Mouse (Mus musculus): ENCODE results near the gene Pappa. TPM values are rescaled to one million over a fixed set of nuclear protein-coding genes. Genes with fewer than 3 reads are reported as not detected.

Gene Pappa
- polyA plus RNA-seq, 1 experiment from 2014 or later = 2.8 TPM

DNA sequence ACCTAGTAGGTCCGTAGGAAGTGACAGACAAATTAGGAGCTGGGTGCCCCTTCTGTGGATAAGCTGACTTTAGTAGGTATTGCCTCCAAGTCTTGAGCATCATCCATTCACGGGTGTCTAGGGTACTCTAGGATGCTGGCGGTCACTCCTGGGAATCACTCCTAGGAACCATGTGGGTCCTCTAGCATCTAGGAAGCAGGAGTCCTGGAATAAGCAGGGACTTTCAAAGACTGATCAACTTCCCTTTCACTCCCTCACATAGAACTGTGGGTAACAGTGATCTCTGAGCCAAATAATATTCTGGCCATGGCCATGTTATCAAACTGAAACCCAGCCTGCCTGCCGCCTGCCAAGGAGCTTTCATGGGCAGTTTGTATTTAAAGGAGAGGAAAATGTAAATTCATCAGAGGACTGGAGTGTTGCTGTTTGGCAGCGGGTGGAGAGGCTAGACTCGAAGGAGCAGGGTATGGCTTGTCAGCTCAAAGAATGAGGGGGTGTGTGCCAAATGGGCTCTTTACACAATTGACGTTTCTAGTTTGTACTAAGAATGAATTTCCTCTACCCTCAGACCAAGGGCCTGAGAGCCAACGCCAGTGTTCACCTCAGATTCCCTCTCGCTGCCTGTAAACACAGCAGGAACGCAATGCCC, 194.0 kb downstream of the Pappa start:
- WGBS = 87% methylated on average over 10 of the region's 10 CpGs
- no peak overlapping the region for H3K4me3 ChIP-seq (ENCODE audit: low read depth, low read length)
- no peaks in the 10 kb centered on the region for H3K36me3 ChIP-seq (ENCODE audit: control insufficient read depth, insufficient read depth, low read length)
- H3K27me3 ChIP-seq (ENCODE audit: control insufficient read depth, insufficient read depth, low read length) = no peaks in the 10 kb centered on the region
- no peak overlapping the region for H3K4me2 ChIP-seq
- no peaks in the 10 kb centered on the region for H3K9me3 ChIP-seq (ENCODE audit: control insufficient read depth, low read length)
- H3K27ac ChIP-seq (ENCODE audit: low read depth, low read length) = no peak overlapping the region
- DNase-seq (ENCODE audit: low spot score, missing footprints) = no peak
- H3K9ac ChIP-seq (ENCODE audit: low read length) = no peak overlapping the region
- no peaks in the 10 kb centered on the region for H3K4me1 ChIP-seq (ENCODE audit: control insufficient read depth, insufficient read depth, low read length)
- no peak for ATAC-seq (ENCODE audit: low FRiP score)

DNA sequence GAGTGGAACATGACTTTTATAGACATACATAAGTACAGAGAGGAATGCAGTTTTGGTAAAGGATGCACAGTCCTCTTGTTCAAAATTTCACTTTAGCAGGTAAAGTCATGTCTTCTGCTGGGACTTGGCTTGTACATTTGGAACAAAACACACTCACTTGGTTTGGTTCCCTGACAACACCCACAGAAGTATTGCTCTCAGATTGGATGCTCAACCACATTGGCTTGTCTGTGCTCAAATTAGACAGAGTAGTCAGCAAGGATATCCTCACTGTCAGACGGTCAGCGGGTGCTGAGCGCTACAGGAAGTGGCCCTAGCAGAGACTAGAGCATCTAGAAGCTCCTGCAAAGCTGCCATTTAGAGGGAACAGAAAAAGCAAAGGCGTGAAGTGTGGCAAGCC, 197.4 kb downstream of the Pappa start:
- Histone ChIP-seq H3K4me3 (ENCODE audit: low read depth, low read length) (no peak overlapping the region), H3K4me2 (no peak overlapping the region), H3K9ac (ENCODE audit: low read length) (no peak overlapping the region), H3K9me3 (ENCODE audit: control insufficient read depth, low read length) (no peaks in the 10 kb centered on the region), H3K27ac (ENCODE audit: low read depth, low read length) (no peak overlapping the region), H3K36me3 (ENCODE audit: control insufficient read depth, insufficient read depth, low read length) (no peaks in the 10 kb centered on the region), H3K4me1 (ENCODE audit: control insufficient read depth, insufficient read depth, low read length) (no peaks in the 10 kb centered on the region), H3K27me3 (ENCODE audit: control insufficient read depth, insufficient read depth, low read length) (no peaks in the 10 kb centered on the region)
- 91% methylated on average over 4 of the region's 4 CpGs for WGBS
- ATAC-seq (ENCODE audit: low FRiP score) = no peak
- DNase-seq (ENCODE audit: low spot score, missing footprints) = no peak

DNA sequence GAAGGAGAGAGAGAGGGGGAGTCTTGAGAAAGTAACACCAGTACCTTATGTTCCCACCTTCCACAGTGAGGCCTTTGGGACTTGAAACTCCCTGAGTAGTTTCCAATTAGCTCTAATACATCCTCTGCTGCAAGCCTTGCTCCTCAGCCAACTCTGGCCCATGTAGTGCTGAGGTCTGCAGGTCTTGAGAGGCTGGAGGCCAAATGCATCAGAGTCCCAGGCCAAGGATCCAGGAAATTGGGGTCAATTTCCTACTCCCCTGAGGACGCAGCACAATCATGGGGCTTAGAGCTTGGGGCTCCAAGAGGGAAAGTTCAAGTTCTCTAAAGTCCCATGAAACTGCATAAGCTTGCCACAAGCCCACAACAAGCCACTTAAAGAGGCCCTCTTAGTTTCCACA, 198.0 kb downstream of the Pappa start:
- H3K4me3 ChIP-seq (ENCODE audit: low read depth, low read length) = no peak overlapping the region
- H3K9ac ChIP-seq (ENCODE audit: low read length) = no peak overlapping the region
- H3K4me2 ChIP-seq = no peak overlapping the region
- DNase-seq (ENCODE audit: low spot score, missing footprints) (peak; percentile 61), ATAC-seq (ENCODE audit: low FRiP score) (no peak)
- WGBS = 96% methylated on average over 1 of the region's 1 CpGs
- no peaks in the 10 kb centered on the region for H3K4me1 ChIP-seq (ENCODE audit: control insufficient read depth, insufficient read depth, low read length)
- H3K27ac ChIP-seq (ENCODE audit: low read depth, low read length) = no peak overlapping the region
- H3K9me3 ChIP-seq (ENCODE audit: control insufficient read depth, low read length) = no peaks in the 10 kb centered on the region
- H3K36me3 ChIP-seq (ENCODE audit: control insufficient read depth, insufficient read depth, low read length) = no peaks in the 10 kb centered on the region
- no peaks in the 10 kb centered on the region for H3K27me3 ChIP-seq (ENCODE audit: control insufficient read depth, insufficient read depth, low read length)

DNA sequence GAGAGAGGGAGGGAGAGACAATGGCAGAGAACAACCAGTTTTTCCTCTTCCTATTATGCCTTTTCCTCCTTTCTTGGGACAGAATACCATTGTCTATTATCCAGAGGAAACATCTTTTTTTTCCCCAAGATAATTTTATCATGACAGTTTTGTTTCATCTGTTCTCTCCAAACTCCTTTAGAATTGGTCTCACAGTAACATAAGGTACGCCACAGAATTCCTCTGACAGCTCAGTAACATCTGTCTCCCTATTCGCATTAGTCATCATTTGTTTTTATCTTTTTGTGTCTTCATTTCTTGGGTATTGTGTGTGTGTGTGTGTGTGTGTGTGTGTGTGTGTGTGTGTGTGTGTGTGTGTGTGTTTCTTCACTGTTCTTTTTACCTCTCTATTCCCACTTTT, 201.8 kb downstream of the Pappa start:
- Histone ChIP-seq H3K27ac (ENCODE audit: low read depth, low read length) (no peak overlapping the region), H3K4me1 (ENCODE audit: control insufficient read depth, insufficient read depth, low read length) (no peaks in the 10 kb centered on the region), H3K9ac (ENCODE audit: low read length) (no peak overlapping the region), H3K4me3 (ENCODE audit: low read depth, low read length) (no peak overlapping the region), H3K27me3 (ENCODE audit: control insufficient read depth, insufficient read depth, low read length) (no peaks in the 10 kb centered on the region), H3K9me3 (ENCODE audit: control insufficient read depth, low read length) (no peaks in the 10 kb centered on the region), H3K36me3 (ENCODE audit: control insufficient read depth, insufficient read depth, low read length) (no peaks in the 10 kb centered on the region), H3K4me2 (no peak overlapping the region)
- WGBS = 91% methylated on average over 2 of the region's 2 CpGs
- DNase-seq (ENCODE audit: low spot score, missing footprints) (peak; percentile 69), ATAC-seq (ENCODE audit: low FRiP score) (no peak)

DNA sequence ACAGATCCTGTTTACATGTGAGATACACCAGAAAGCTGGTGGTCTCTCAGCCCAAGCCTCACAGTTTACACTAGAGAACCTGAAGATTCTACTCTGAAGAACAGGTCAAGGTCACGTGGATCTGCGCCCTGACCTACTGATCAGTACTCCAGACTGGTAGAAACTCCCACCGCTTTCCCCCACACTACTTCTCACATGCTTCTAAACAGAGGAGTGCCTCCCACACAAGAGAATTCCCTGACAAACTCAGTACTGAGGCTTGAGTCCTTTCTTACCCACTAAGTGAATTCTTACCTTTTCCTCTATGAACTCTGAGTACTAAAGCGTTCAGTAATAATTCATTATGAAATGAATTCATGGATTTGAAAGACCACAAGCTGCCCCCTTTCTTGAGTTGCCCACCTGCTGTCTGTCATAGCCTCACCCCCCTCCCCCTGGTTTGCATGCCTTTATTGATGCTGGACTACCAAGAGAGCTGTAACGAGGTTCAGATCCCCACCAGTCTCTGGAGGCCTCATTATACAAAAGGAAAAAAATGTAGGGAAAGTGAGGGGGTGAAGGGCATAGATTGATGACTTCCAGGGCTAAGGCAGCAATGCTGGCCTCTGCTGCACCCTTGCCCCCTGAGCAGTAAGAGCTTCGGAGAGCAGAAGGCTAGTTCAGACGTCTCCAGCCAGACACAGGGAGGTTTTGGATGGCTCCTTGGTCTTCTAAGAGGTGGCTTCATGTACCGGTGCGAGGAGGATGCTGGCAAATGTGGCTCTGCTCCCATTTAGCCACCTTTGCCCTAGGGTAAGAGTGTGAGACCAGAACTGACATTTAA, 204.7 kb downstream of the Pappa start:
- H3K9me3 ChIP-seq (ENCODE audit: control insufficient read depth, low read length) = no peaks in the 10 kb centered on the region
- ATAC-seq (ENCODE audit: low FRiP score) = peak; percentile 69; the same call in 1 of the 2 replicates
- no peaks in the 10 kb centered on the region for H3K36me3 ChIP-seq (ENCODE audit: control insufficient read depth, insufficient read depth, low read length)
- no peak overlapping the region for H3K4me3 ChIP-seq (ENCODE audit: low read depth, low read length)
- H3K4me2 ChIP-seq = no peak overlapping the region
- H3K27ac ChIP-seq (ENCODE audit: low read depth, low read length) = no peak overlapping the region
- H3K27me3 ChIP-seq (ENCODE audit: control insufficient read depth, insufficient read depth, low read length) = no peaks in the 10 kb centered on the region
- H3K4me1 ChIP-seq (ENCODE audit: control insufficient read depth, insufficient read depth, low read length) = no peaks in the 10 kb centered on the region
- DNase-seq (ENCODE audit: low spot score, missing footprints) = peak; percentile 72
- WGBS = 72% methylated on average over 9 of the region's 9 CpGs
- H3K9ac ChIP-seq (ENCODE audit: low read length) = no peak overlapping the region

DNA sequence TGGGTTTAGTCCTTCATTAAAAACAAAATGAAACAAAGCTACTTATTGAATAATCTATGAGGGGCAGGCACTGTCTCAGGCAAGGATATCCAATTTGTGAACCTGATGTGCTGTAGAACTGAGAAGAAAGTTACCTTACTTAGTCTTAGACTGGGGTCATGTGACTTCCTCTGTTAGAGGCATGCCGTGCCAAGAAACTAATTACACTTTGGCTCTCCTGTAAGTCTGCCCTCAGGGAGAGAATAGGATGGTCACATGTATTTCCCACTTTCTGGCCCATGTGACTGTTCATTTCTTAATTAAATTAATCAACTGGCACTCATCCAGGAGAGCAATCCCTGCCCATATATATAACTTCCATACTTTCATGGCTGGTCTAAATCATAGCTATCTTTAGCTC, 209.7 kb downstream of the Pappa start:
- DNase-seq (ENCODE audit: low spot score, missing footprints) = no peak
- 73% methylated on average over 1 of the region's 1 CpGs for WGBS

DNA sequence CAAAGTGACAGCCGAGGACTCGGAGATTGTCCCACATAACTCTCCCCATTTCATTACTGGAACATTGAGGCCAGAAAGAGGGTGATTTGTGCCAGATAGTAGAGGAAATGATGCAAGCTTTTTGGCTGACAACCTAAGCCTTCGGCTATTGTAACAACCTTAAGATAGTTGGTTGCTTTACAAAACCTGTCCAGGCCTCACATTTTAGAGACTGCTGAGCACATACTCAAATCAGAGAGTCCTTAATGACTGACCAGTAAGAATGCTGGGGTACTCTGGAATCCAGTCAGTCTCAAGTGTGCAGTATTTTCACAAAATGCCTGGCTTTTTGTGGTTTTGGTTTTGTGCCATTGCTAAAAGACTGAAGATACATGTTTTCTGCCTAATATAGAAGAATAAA, 217.8 kb downstream of the Pappa start:
- H3K4me1 ChIP-seq (ENCODE audit: control insufficient read depth, insufficient read depth, low read length) = no peaks in the 10 kb centered on the region
- no peaks in the 10 kb centered on the region for H3K9me3 ChIP-seq (ENCODE audit: control insufficient read depth, low read length)
- 91% methylated on average over 3 of the region's 3 CpGs for WGBS
- no peak for ATAC-seq (ENCODE audit: low FRiP score)
- no peak overlapping the region for H3K27ac ChIP-seq (ENCODE audit: low read depth, low read length)
- no peaks in the 10 kb centered on the region for H3K36me3 ChIP-seq (ENCODE audit: control insufficient read depth, insufficient read depth, low read length)
- H3K27me3 ChIP-seq (ENCODE audit: control insufficient read depth, insufficient read depth, low read length) = no peaks in the 10 kb centered on the region
- no peak overlapping the region for H3K4me3 ChIP-seq (ENCODE audit: low read depth, low read length)
- no peak overlapping the region for H3K4me2 ChIP-seq
- peak; percentile 21 for DNase-seq (ENCODE audit: low spot score, missing footprints)
- no peak overlapping the region for H3K9ac ChIP-seq (ENCODE audit: low read length)

More for the DNA sequence above, 209.7 kb downstream of the Pappa start:
- no peaks in the 10 kb centered on the region for H3K9me3 ChIP-seq (ENCODE audit: control insufficient read depth, low read length)
- H3K4me2 ChIP-seq = no peak overlapping the region
- no peaks in the 10 kb centered on the region for H3K4me1 ChIP-seq (ENCODE audit: control insufficient read depth, insufficient read depth, low read length)
- H3K36me3 ChIP-seq (ENCODE audit: control insufficient read depth, insufficient read depth, low read length) = no peaks in the 10 kb centered on the region
- no peak for ATAC-seq (ENCODE audit: low FRiP score)
- no peaks in the 10 kb centered on the region for H3K27me3 ChIP-seq (ENCODE audit: control insufficient read depth, insufficient read depth, low read length)
- H3K9ac ChIP-seq (ENCODE audit: low read length) = no peak overlapping the region
- no peak overlapping the region for H3K4me3 ChIP-seq (ENCODE audit: low read depth, low read length)
- H3K27ac ChIP-seq (ENCODE audit: low read depth, low read length) = no peak overlapping the region

DNA sequence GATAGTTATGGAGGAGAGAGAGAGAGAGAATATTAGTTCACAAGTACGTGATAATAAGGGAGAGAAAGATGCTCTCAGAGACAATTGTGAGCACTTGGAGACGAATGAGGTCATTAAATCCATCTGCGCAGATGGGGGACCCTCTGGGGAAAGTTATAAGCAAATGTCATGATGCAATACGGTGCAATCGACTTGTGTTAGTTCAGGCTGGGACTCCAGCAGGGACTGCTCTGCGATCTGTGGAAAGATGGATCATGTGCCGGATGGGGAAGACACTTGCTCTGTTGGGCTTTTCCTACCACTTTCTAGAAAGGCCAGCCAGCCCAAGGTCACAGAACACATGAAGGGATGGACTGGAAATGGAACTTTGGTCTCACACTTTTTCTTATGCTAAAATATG, 226.5 kb downstream of the Pappa start:
- H3K27me3 ChIP-seq (ENCODE audit: control insufficient read depth, insufficient read depth, low read length) = no peaks in the 10 kb centered on the region
- no peak overlapping the region for H3K27ac ChIP-seq (ENCODE audit: low read depth, low read length)
- H3K36me3 ChIP-seq (ENCODE audit: control insufficient read depth, insufficient read depth, low read length) = no peaks in the 10 kb centered on the region; the same call in 1 of the 2 replicates
- H3K9ac ChIP-seq (ENCODE audit: low read length) = no peak overlapping the region
- WGBS = 85% methylated on average over 7 of the region's 7 CpGs
- DNase-seq (ENCODE audit: low spot score, missing footprints) (no peak), ATAC-seq (ENCODE audit: low FRiP score) (no peak)
- no peak overlapping the region for H3K4me2 ChIP-seq
- H3K4me3 ChIP-seq (ENCODE audit: low read depth, low read length) = no peak overlapping the region
- peaks cover 7% of the 10 kb centered on the region; the same call in 1 of the 2 replicates for H3K4me1 ChIP-seq (ENCODE audit: control insufficient read depth, insufficient read depth, low read length)
- H3K9me3 ChIP-seq (ENCODE audit: control insufficient read depth, low read length) = no peaks in the 10 kb centered on the region

DNA sequence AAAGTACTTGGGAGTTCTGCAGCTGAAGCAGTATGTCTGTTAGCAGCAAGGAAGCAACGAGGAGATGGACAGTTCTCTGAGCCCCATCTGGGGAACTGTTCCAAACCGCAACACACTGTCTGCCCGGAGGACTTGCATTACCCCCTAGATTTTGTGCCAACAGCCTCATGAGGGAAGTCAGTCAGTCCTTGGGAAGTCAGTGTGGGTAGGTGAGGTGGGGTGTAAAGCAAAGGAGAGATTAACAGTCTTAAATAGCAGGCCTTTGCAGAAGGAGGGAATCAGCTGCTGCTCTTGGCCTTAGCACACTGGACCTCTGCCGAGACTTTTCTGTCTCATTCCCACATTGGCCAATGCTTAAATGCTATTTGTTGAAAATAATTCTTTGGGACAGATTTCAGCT, 230.6 kb downstream of the Pappa start:
- DNase-seq (ENCODE audit: low spot score, missing footprints) = no peak
- H3K27me3 ChIP-seq (ENCODE audit: control insufficient read depth, insufficient read depth, low read length) = no peaks in the 10 kb centered on the region
- 60% methylated on average over 4 of the region's 4 CpGs for WGBS
- H3K4me2 ChIP-seq = no peak overlapping the region
- ATAC-seq (ENCODE audit: low FRiP score) = no peak
- H3K36me3 ChIP-seq (ENCODE audit: control insufficient read depth, insufficient read depth, low read length) = no peaks in the 10 kb centered on the region; the same call in 1 of the 2 replicates
- no peak overlapping the region for H3K4me3 ChIP-seq (ENCODE audit: low read depth, low read length)
- H3K4me1 ChIP-seq (ENCODE audit: control insufficient read depth, insufficient read depth, low read length) = peaks cover 7% of the 10 kb centered on the region; the same call in 1 of the 2 replicates
- H3K9me3 ChIP-seq (ENCODE audit: control insufficient read depth, low read length) = no peaks in the 10 kb centered on the region
- no peak overlapping the region for H3K9ac ChIP-seq (ENCODE audit: low read length)
- no peak overlapping the region for H3K27ac ChIP-seq (ENCODE audit: low read depth, low read length)
